Comparison of ENCODE assay signal across 21 mouse cellular contexts in the genomic region with DNA sequence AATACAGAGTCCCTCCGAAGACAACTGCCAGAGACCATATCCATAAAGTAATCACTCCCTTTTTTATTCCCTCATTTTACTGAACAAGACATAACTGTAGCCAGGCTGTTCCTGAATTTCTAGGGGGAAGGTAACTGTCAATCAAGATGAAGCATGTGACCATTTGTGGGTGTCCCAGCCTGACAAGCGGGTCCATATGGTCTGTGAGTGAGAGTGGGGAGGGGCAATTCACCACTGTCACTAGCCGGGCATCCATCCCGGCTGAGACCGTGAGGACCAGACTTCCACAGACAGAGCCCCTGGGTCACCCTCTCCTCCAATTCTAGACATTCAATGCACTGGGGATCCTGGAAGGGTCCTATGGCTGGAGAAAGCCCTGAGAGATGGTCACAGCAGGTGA. TPM values are rescaled to one million over a fixed set of nuclear protein-coding genes. Genes with fewer than 3 reads are reported as not detected.
"Had no signal": no experiment of that assay in that cellular context is flagged by ENCODE, and none has a peak within 500 bp of the region (broad histone marks: within the 10 kb centered on the region; RNA-seq: fewer than 3 reads in every experiment).

No protein-coding gene starts in this region.

- H3K27ac ChIP-seq: kidney, embryonic 15.5 days; limb, embryonic 13.5 days; liver, embryonic 15.5 days; macrophage had no signal

- H3K9me3 ChIP-seq: kidney, embryonic 15.5 days; limb, embryonic 13.5 days; liver, embryonic 15.5 days; megakaryocyte, embryonic 14.5 days had no signal

- H3K9ac ChIP-seq: kidney, embryonic 15.5 days; limb, embryonic 13.5 days; liver, embryonic 15.5 days; lung, embryonic 14.5 days had no signal

- H3K27me3 ChIP-seq: kidney, embryonic 15.5 days; limb, embryonic 13.5 days had no signal

- ATAC-seq: midbrain, embryonic 16.5 days had no signal

- H3K4me2 ChIP-seq: kidney, embryonic 15.5 days; limb, embryonic 13.5 days; liver, embryonic 15.5 days; lung, embryonic 14.5 days; midbrain, embryonic 11.5 days had no signal

- H3K4me1 ChIP-seq: liver, embryonic 15.5 days; megakaryocyte, embryonic 14.5 days had no signal

- DNase-seq: kidney, adult 2 months; kidney, postnatal 14 days; left cerebral cortex, postnatal 4 days; lung, embryonic 14.5 days; lung, postnatal 10 days; right cerebral cortex, adult 18-20 months; right cerebral cortex, postnatal 25 days; thymus, postnatal 36 days had no signal

- H3K4me3 ChIP-seq: kidney, embryonic 15.5 days; limb, embryonic 13.5 days; liver, embryonic 15.5 days; megakaryocyte, embryonic 14.5 days had no signal

- H3K36me3 ChIP-seq: kidney, embryonic 15.5 days; limb, embryonic 13.5 days; liver, embryonic 15.5 days had no signal

RNA-seq across cellular contexts. Expression of a gene that starts 54.6 kb away (rescaled TPM):
- total RNA-seq: left cerebral cortex, postnatal 4 days; liver, adult 2 months had no signal
- polyA plus RNA-seq: kidney, embryonic 15.5 days; large intestine, adult 2 months; limb, embryonic 13.5 days; liver, adult 2 months; liver, embryonic 15.5 days; macrophage; midbrain, embryonic 11.5 days; midbrain, embryonic 16.5 days; neural tube, embryonic 14.5 days; small intestine, adult 2 months; stomach, embryonic 16.5 days; thymus, postnatal 0 days had no signal
